Mouse (Mus musculus): ENCODE measurements around the gene Trabd2b. TPM values are rescaled to one million over a fixed set of nuclear protein-coding genes. Genes with fewer than 3 reads are reported as not detected.

The Trabd2b gene
- 51.6 TPM for polyA plus RNA-seq (2014; fragmentation: Illumina TruSeq; extraction: RNeasy Lipid Tissue Mini Kit (QIAGEN cat#74804); ENCODE audit: low read depth, low replicate concordance)

GRCm38 (mm10) chr4:114406355-114407101 lies at the start of gene Trabd2b:
Trabd2b (plus strand) TSS chr4:114406724.

Other genes starting within 250 kb of the Trabd2b start
- gene Skint11, start 243.3 kb upstream of the Trabd2b start, polyA plus RNA-seq (2014; fragmentation: Illumina TruSeq; extraction: RNeasy Lipid Tissue Mini Kit (QIAGEN cat#74804); ENCODE audit: low read depth, low replicate concordance): not detected